Mouse (Mus musculus): ENCODE measurements at regions not wholly inside any gene's neighbourhood (a gene's known extent, or its start where the extent isn't known, plus 50 kb on each side); places are given as distances from the start of the nearest gene placed in this dataset.

GRCm38 (mm10) chr13:57186168-57186567, 290.4 kb upstream of the Trpc7 start:
- H3K9ac ChIP-seq (ENCODE audit: low read length): no peak overlapping the region
- H3K4me2 ChIP-seq: no peak overlapping the region
- H3K9me3 ChIP-seq (ENCODE audit: control insufficient read depth, low read length): no peaks in the 10 kb centered on the region
- no peak for DNase-seq (ENCODE audit: low spot score, missing footprints)
- no peak overlapping the region for H3K27ac ChIP-seq (ENCODE audit: low read depth, low read length)
- no peak overlapping the region for H3K4me3 ChIP-seq (ENCODE audit: low read depth, low read length)
- H3K36me3 ChIP-seq (ENCODE audit: control insufficient read depth, insufficient read depth, low read length): no peaks in the 10 kb centered on the region
- WGBS: 84% methylated on average over 2 of the region's 2 CpGs
- no peaks in the 10 kb centered on the region for H3K27me3 ChIP-seq (ENCODE audit: control insufficient read depth, insufficient read depth, low read length)
- peaks cover 8% of the 10 kb centered on the region; the same call in 1 of the 2 replicates for H3K4me1 ChIP-seq (ENCODE audit: control insufficient read depth, insufficient read depth, low read length)
- ATAC-seq (ENCODE audit: low FRiP score): no peak

GRCm38 (mm10) chr13:57170180-57170579, 274.4 kb upstream of the Trpc7 start:
- no peak overlapping the region for H3K4me3 ChIP-seq (ENCODE audit: low read depth, low read length)
- DNase-seq (ENCODE audit: low spot score, missing footprints) (no peak), ATAC-seq (ENCODE audit: low FRiP score) (no peak)
- no peaks in the 10 kb centered on the region for H3K27me3 ChIP-seq (ENCODE audit: control insufficient read depth, insufficient read depth, low read length)
- no peaks in the 10 kb centered on the region for H3K36me3 ChIP-seq (ENCODE audit: control insufficient read depth, insufficient read depth, low read length)
- no peak overlapping the region for H3K4me2 ChIP-seq
- H3K9me3 ChIP-seq (ENCODE audit: control insufficient read depth, low read length): no peaks in the 10 kb centered on the region
- H3K27ac ChIP-seq (ENCODE audit: low read depth, low read length): no peak overlapping the region
- no peak overlapping the region for H3K9ac ChIP-seq (ENCODE audit: low read length)
- 76% methylated on average over 3 of the region's 3 CpGs for WGBS
- H3K4me1 ChIP-seq (ENCODE audit: control insufficient read depth, insufficient read depth, low read length): peaks cover 6% of the 10 kb centered on the region; the same call in 1 of the 2 replicates

GRCm38 (mm10) chr13:57169621-57170020, 273.8 kb upstream of the Trpc7 start:
- no peak for ATAC-seq (ENCODE audit: low FRiP score)
- 88% methylated on average over 2 of the region's 2 CpGs for WGBS
- Histone ChIP-seq H3K27me3 (ENCODE audit: control insufficient read depth, insufficient read depth, low read length) (no peaks in the 10 kb centered on the region), H3K9ac (ENCODE audit: low read length) (no peak overlapping the region), H3K27ac (ENCODE audit: low read depth, low read length) (no peak overlapping the region), H3K4me3 (ENCODE audit: low read depth, low read length) (no peak overlapping the region), H3K4me1 (ENCODE audit: control insufficient read depth, insufficient read depth, low read length) (peaks cover 6% of the 10 kb centered on the region; the same call in 1 of the 2 replicates), H3K36me3 (ENCODE audit: control insufficient read depth, insufficient read depth, low read length) (no peaks in the 10 kb centered on the region), H3K4me2 (no peak overlapping the region), H3K9me3 (ENCODE audit: control insufficient read depth, low read length) (no peaks in the 10 kb centered on the region)
- no peak for DNase-seq (ENCODE audit: low spot score, missing footprints)

- no peak for ATAC-seq (ENCODE audit: low FRiP score)
- Histone ChIP-seq H3K4me2 (no peak overlapping the region), H3K4me3 (ENCODE audit: low read depth, low read length) (no peak overlapping the region), H3K9me3 (ENCODE audit: control insufficient read depth, low read length) (no peaks in the 10 kb centered on the region), H3K27ac (ENCODE audit: low read depth, low read length) (no peak overlapping the region), H3K4me1 (ENCODE audit: control insufficient read depth, insufficient read depth, low read length) (no peaks in the 10 kb centered on the region), H3K36me3 (ENCODE audit: control insufficient read depth, insufficient read depth, low read length) (no peaks in the 10 kb centered on the region), H3K27me3 (ENCODE audit: control insufficient read depth, insufficient read depth, low read length) (no peaks in the 10 kb centered on the region), H3K9ac (ENCODE audit: low read length) (no peak overlapping the region)
- no peak for DNase-seq (ENCODE audit: low spot score, missing footprints)
- WGBS: 86% methylated on average over 2 of the region's 2 CpGs
Measured at GRCm38 (mm10) chr13:57165367-57165766, 269.6 kb upstream of the Trpc7 start.

GRCm38 (mm10) chr13:57152787-57153186, 257.0 kb upstream of the Trpc7 start:
- ATAC-seq (ENCODE audit: low FRiP score): no peak
- WGBS: 75% methylated on average over 5 of the region's 5 CpGs
- DNase-seq (ENCODE audit: low spot score, missing footprints): no peak

GRCm38 (mm10) chr13:57147623-57148022, 251.8 kb upstream of the Trpc7 start:
- no peak overlapping the region for H3K4me3 ChIP-seq (ENCODE audit: low read depth, low read length)
- H3K27me3 ChIP-seq (ENCODE audit: control insufficient read depth, insufficient read depth, low read length): no peaks in the 10 kb centered on the region

More at GRCm38 (mm10) chr13:57152787-57153186, 257.0 kb upstream of the Trpc7 start:
- Histone ChIP-seq H3K4me3 (ENCODE audit: low read depth, low read length) (no peak overlapping the region), H3K9me3 (ENCODE audit: control insufficient read depth, low read length) (no peaks in the 10 kb centered on the region), H3K9ac (ENCODE audit: low read length) (no peak overlapping the region), H3K4me1 (ENCODE audit: control insufficient read depth, insufficient read depth, low read length) (peaks cover 2% of the 10 kb centered on the region; the same call in 1 of the 2 replicates), H3K27ac (ENCODE audit: low read depth, low read length) (no peak overlapping the region), H3K4me2 (no peak overlapping the region), H3K36me3 (ENCODE audit: control insufficient read depth, insufficient read depth, low read length) (no peaks in the 10 kb centered on the region), H3K27me3 (ENCODE audit: control insufficient read depth, insufficient read depth, low read length) (no peaks in the 10 kb centered on the region)

GRCm38 (mm10) chr13:57146708-57147107, 250.9 kb upstream of the Trpc7 start:
- Histone ChIP-seq H3K36me3 (ENCODE audit: control insufficient read depth, insufficient read depth, low read length) (no peaks in the 10 kb centered on the region), H3K27me3 (ENCODE audit: control insufficient read depth, insufficient read depth, low read length) (no peaks in the 10 kb centered on the region), H3K27ac (ENCODE audit: low read depth, low read length) (no peak overlapping the region), H3K9ac (ENCODE audit: low read length) (no peak overlapping the region), H3K9me3 (ENCODE audit: control insufficient read depth, low read length) (no peaks in the 10 kb centered on the region), H3K4me1 (ENCODE audit: control insufficient read depth, insufficient read depth, low read length) (peaks cover 8% of the 10 kb centered on the region), H3K4me2 (no peak overlapping the region), H3K4me3 (ENCODE audit: low read depth, low read length) (no peak overlapping the region)
- 46% methylated on average over 4 of the region's 4 CpGs for WGBS
- no peak for DNase-seq (ENCODE audit: low spot score, missing footprints)
- ATAC-seq (ENCODE audit: low FRiP score): no peak

More at GRCm38 (mm10) chr13:57147623-57148022, 251.8 kb upstream of the Trpc7 start:
- 93% methylated on average over 2 of the region's 2 CpGs for WGBS
- DNase-seq (ENCODE audit: low spot score, missing footprints) (no peak), ATAC-seq (ENCODE audit: low FRiP score) (no peak)
- H3K9me3 ChIP-seq (ENCODE audit: control insufficient read depth, low read length): no peaks in the 10 kb centered on the region
- H3K9ac ChIP-seq (ENCODE audit: low read length): no peak overlapping the region
- no peak overlapping the region for H3K27ac ChIP-seq (ENCODE audit: low read depth, low read length)
- no peaks in the 10 kb centered on the region for H3K36me3 ChIP-seq (ENCODE audit: control insufficient read depth, insufficient read depth, low read length)
- H3K4me1 ChIP-seq (ENCODE audit: control insufficient read depth, insufficient read depth, low read length): peaks cover 8% of the 10 kb centered on the region
- H3K4me2 ChIP-seq: no peak overlapping the region

- Histone ChIP-seq H3K27me3 (ENCODE audit: control insufficient read depth, insufficient read depth, low read length) (no peaks in the 10 kb centered on the region), H3K9ac (ENCODE audit: low read length) (no peak overlapping the region), H3K36me3 (ENCODE audit: control insufficient read depth, insufficient read depth, low read length) (no peaks in the 10 kb centered on the region), H3K4me3 (ENCODE audit: low read depth, low read length) (no peak overlapping the region), H3K4me2 (no peak overlapping the region), H3K27ac (ENCODE audit: low read depth, low read length) (no peak overlapping the region), H3K4me1 (ENCODE audit: control insufficient read depth, insufficient read depth, low read length) (peaks cover 8% of the 10 kb centered on the region), H3K9me3 (ENCODE audit: control insufficient read depth, low read length) (no peaks in the 10 kb centered on the region)
- 23% methylated on average over 2 of the region's 2 CpGs for WGBS
- ATAC-seq (ENCODE audit: low FRiP score) (no peak), DNase-seq (ENCODE audit: low spot score, missing footprints) (no peak)
Measured at GRCm38 (mm10) chr13:57145782-57146181, 250.0 kb upstream of the Trpc7 start.

GRCm38 (mm10) chr13:57142851-57143250, 247.1 kb upstream of the Trpc7 start:
- 69% methylated on average over 5 of the region's 5 CpGs for WGBS
- Histone ChIP-seq H3K27me3 (ENCODE audit: control insufficient read depth, insufficient read depth, low read length) (no peaks in the 10 kb centered on the region), H3K27ac (ENCODE audit: low read depth, low read length) (no peak overlapping the region), H3K36me3 (ENCODE audit: control insufficient read depth, insufficient read depth, low read length) (no peaks in the 10 kb centered on the region), H3K9ac (ENCODE audit: low read length) (no peak overlapping the region), H3K9me3 (ENCODE audit: control insufficient read depth, low read length) (no peaks in the 10 kb centered on the region), H3K4me2 (no peak overlapping the region), H3K4me1 (ENCODE audit: control insufficient read depth, insufficient read depth, low read length) (peaks cover 8% of the 10 kb centered on the region), H3K4me3 (ENCODE audit: low read depth, low read length) (no peak overlapping the region)
- ATAC-seq (ENCODE audit: low FRiP score): no peak
- no peak for DNase-seq (ENCODE audit: low spot score, missing footprints)

- Histone ChIP-seq H3K27ac (ENCODE audit: low read depth, low read length) (no peak overlapping the region), H3K4me2 (no peak overlapping the region), H3K4me3 (ENCODE audit: low read depth, low read length) (no peak overlapping the region), H3K9me3 (ENCODE audit: control insufficient read depth, low read length) (no peaks in the 10 kb centered on the region), H3K4me1 (ENCODE audit: control insufficient read depth, insufficient read depth, low read length) (peaks cover 8% of the 10 kb centered on the region), H3K9ac (ENCODE audit: low read length) (no peak overlapping the region), H3K36me3 (ENCODE audit: control insufficient read depth, insufficient read depth, low read length) (no peaks in the 10 kb centered on the region), H3K27me3 (ENCODE audit: control insufficient read depth, insufficient read depth, low read length) (no peaks in the 10 kb centered on the region)
- 25% methylated on average over 2 of the region's 2 CpGs for WGBS
- ATAC-seq (ENCODE audit: low FRiP score) (no peak), DNase-seq (ENCODE audit: low spot score, missing footprints) (no peak)
Measured at GRCm38 (mm10) chr13:57142441-57142840, 246.6 kb upstream of the Trpc7 start.

Measured in midbrain, embryonic 11.5 days (tissue).